Mouse (Mus musculus) liver, postnatal 0 days (tissue): ENCODE data around the gene Olfr716. TPM values are rescaled to one million over a fixed set of nuclear protein-coding genes. Genes with fewer than 3 reads are reported as not detected.
"Not testable (repeated sequence)": the region's sequence is repeated elsewhere in the genome, so short reads cannot be mapped to it uniquely, and the experiment has no call there.

Experiments used
- ATAC-seq: fragments of 200-750 bp; cut with Nextera tagmentation; 2 replicates; pipeline ENCODE4 v1.8.0; 2017; ENCODE audit warnings: mild to moderate bottlenecking, moderate library complexity
- DNase-seq: peaks from one replicate; pipeline ENCODE4 v3.0.0-alpha.2; 2016
- H3K27ac ChIP-seq: fragments of 300-500 bp; sonication (generic); 2 replicates; pipeline ENCODE4 v1.5.1; 2014; ENCODE audit warnings: antibody characterized with exemption, moderate library complexity, mild to moderate bottlenecking, low read depth
- H3K27me3 ChIP-seq: fragments of 300-500 bp; sonication (generic); 2 replicates; pipeline ENCODE4 v1.6.1; 2014; ENCODE audit warnings: low read length, control low read depth, mixed read lengths; ENCODE audit not compliant: insufficient read depth
- H3K36me3 ChIP-seq: fragments of 300-500 bp; sonication (generic); replicated peaks from 2 replicates; pipeline ENCODE4 v1.6.1; 2014; ENCODE audit warnings: mild to moderate bottlenecking, control low read depth, low read length, moderate library complexity, mixed read lengths; ENCODE audit not compliant: insufficient read depth
- H3K4me1 ChIP-seq: fragments of 300-500 bp; sonication (generic); 2 replicates; pipeline ENCODE4 v1.6.1; 2014; ENCODE audit warnings: antibody characterized with exemption, mild to moderate bottlenecking, control low read depth; ENCODE audit not compliant: insufficient read depth
- H3K4me2 ChIP-seq: fragments of 300-500 bp; sonication (generic); 2 replicates; pipeline ENCODE4 v1.6.1; 2014; ENCODE audit warnings: low read depth, mild to moderate bottlenecking, low read length, moderate library complexity, mixed read lengths
- H3K4me3 ChIP-seq: fragments of 300-500 bp; sonication (generic); 2 replicates; pipeline ENCODE4 v1.5.1; 2014; ENCODE audit warnings: low read depth, low read length
- H3K9ac ChIP-seq: fragments of 300-500 bp; sonication (generic); replicated peaks from 2 replicates; pipeline ENCODE4 v1.6.1; 2014; ENCODE audit warnings: mild to moderate bottlenecking, moderate library complexity
- H3K9me3 ChIP-seq: fragments of 300-500 bp; sonication (generic); 2 replicates; pipeline ENCODE4 v1.6.1; 2016; ENCODE audit warnings: mild to moderate bottlenecking, control low read depth, low read length, mixed read lengths
- CTCF ChIP-seq: sonication (generic); IDR thresholded peaks from 2 replicates; pipeline ENCODE4 v1.5.1; 2016; ENCODE audit warnings: antibody characterized with exemption, low read depth
- EP300 ChIP-seq: IDR thresholded peaks from 2 replicates; pipeline ENCODE4 v1.6.1; 2016; ENCODE audit warnings: antibody characterized with exemption, low read depth, mild to moderate bottlenecking
- WGBS: fragments of 180-500 bp; shearing (Covaris S2); extraction: QIAGEN DNeasy Blood & Tissue Kit; methylation state at CpG from one replicate; pipeline ENCODE4 v1.1.7; 2014; ENCODE audit not compliant: insufficient replicate concordance; 5-methylcytosine and 5-hydroxymethylcytosine counted together
- polyA plus RNA-seq: library from polyadenylated mRNA; unstranded; fragments of >200 nt; fragmentation: Nextera tagmentation; extraction: Ambion mirVana; gene quantifications from 2 replicates; pipeline ENCODE4 v1.2.1, GENCODE M21; 2015

Gene Olfr716
- polyA plus RNA-seq = not detected in 2 replicates

- ATAC-seq, H3K9ac ChIP-seq, H3K36me3 ChIP-seq, H3K4me3 ChIP-seq, H3K9me3 ChIP-seq, DNase-seq, H3K4me1 ChIP-seq, H3K27me3 ChIP-seq, H3K4me2 ChIP-seq, H3K27ac ChIP-seq: not testable (repeated sequence)
- 54% methylated on average over 2 of the region's 2 CpGs for WGBS
Observed at GRCm38 (mm10) chr7:107138027-107138426, at the start of gene Olfr716. TSS of gene Olfr716 (plus strand) at chr7:107138327.

DNA sequence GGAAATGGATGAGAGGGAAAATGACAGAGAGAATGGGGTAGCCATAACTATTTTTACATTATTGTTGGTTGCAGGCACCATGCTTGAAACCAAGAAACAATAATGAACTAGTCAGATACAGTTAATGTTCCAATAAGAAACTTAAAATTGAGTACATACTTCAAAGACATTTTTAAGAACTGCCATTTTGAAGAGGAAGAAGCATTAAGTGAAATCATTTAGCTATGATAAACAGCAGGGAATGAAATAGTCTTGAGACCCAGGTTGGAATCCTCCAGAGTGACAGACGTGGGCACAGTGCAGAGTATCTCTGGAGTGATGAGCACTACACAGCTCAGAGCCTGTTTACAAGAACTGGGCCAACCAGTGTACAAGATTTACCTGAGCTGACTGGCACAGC is 45.2 kb upstream of the Olfr716 start, which contains the start of gene Olfr17:
Gene Olfr17 (plus strand): TSS at position 301 of the 400 bp plus-strand sequence.
- ATAC-seq = no peak
- WGBS = 28% methylated on average over 1 of the region's 1 CpGs
- Histone ChIP-seq H3K27ac (no peak within 1 kb of the TSS), H3K4me1 (no peaks in the 10 kb centered on the region), H3K9me3 (no peaks in the 10 kb centered on the region), H3K4me3 (no peak within 1 kb of the TSS), H3K36me3 (no peaks in the 10 kb centered on the region), H3K27me3 (no peaks in the 10 kb centered on the region), H3K9ac (no peak within 1 kb of the TSS), H3K4me2 (no peak within 1 kb of the TSS)
- TF ChIP-seq EP300 = no peak
- no peak for TF ChIP-seq CTCF
- DNase-seq = no peak

GRCm38 (mm10) chr7:107110269-107110668 is 27.9 kb upstream of the Olfr716 start, which contains the start of gene Olfr715b:
TSS of gene Olfr715b (minus strand) at chr7:107110369.
- H3K36me3 ChIP-seq, DNase-seq, H3K9me3 ChIP-seq, ATAC-seq, H3K4me3 ChIP-seq, H3K9ac ChIP-seq, H3K4me2 ChIP-seq, H3K27me3 ChIP-seq, H3K4me1 ChIP-seq, H3K27ac ChIP-seq: not testable (repeated sequence)
- WGBS = 67% methylated on average over 1 of the region's 2 CpGs

GRCm38 (mm10) chr7:107130983-107131382 is 7.1 kb upstream of the Olfr716 start, which contains the start of gene Olfr715:
TSS of gene Olfr715 (minus strand) at chr7:107131083.
- not testable (repeated sequence) for ATAC-seq

GRCm38 (mm10) chr7:107166690-107167089 is 28.6 kb downstream of the Olfr716 start, which contains the start of gene Nlrp14:
TSS of gene Nlrp14 (plus strand) at chr7:107166990.
- H3K9me3 ChIP-seq = no peaks in the 10 kb centered on the region
- DNase-seq = no peak
- WGBS = 77% methylated on average over 10 of the region's 10 CpGs
- H3K4me2 ChIP-seq = no peak within 1 kb of the TSS
- no peak within 1 kb of the TSS for H3K4me3 ChIP-seq
- H3K27me3 ChIP-seq = no peaks in the 10 kb centered on the region
- no peak within 1 kb of the TSS for H3K27ac ChIP-seq
- no peak for ATAC-seq
- no peaks in the 10 kb centered on the region for H3K4me1 ChIP-seq
- TF ChIP-seq EP300 = no peak
- no peak for TF ChIP-seq CTCF
- no peaks in the 10 kb centered on the region for H3K36me3 ChIP-seq
- no peak within 1 kb of the TSS for H3K9ac ChIP-seq

More at GRCm38 (mm10) chr7:107130983-107131382, 7.1 kb upstream of the Olfr716 start, which contains the start of gene Olfr715:
- DNase-seq, H3K27me3 ChIP-seq, H3K27ac ChIP-seq, H3K9me3 ChIP-seq, H3K9ac ChIP-seq, H3K4me2 ChIP-seq, H3K4me1 ChIP-seq, H3K36me3 ChIP-seq, H3K4me3 ChIP-seq: not testable (repeated sequence)
- WGBS = 41% methylated on average over 1 of the region's 3 CpGs

DNA sequence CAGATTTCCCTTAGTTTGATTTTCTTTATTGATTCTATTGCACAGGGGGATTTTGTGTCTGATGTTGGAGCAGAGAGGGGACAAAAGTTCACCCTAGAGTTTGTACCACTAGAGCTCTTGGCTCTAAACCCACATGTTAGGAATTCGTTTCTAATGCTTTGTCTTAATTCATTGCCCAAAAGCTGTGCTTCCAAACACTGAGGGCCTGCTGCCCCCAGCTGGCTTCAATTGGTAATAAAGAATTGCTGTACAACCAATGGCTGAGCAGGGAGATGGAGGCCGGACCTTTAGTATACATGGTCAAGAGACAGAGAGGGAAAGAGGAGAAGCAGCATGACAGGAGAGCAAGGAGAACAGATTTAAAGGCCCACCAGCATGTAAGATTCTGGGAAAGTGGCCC is 42.3 kb downstream of the Olfr716 start:
- Histone ChIP-seq H3K4me3 (no peak overlapping the region), H3K27me3 (no peaks in the 10 kb centered on the region), H3K9ac (no peak overlapping the region), H3K27ac (no peak overlapping the region), H3K4me2 (no peak overlapping the region), H3K4me1 (no peaks in the 10 kb centered on the region), H3K9me3 (no peaks in the 10 kb centered on the region), H3K36me3 (no peaks in the 10 kb centered on the region)
- DNase-seq (no peak), ATAC-seq (no peak)
- TF ChIP-seq CTCF (no peak), EP300 (no peak)
- WGBS = 56% methylated on average over 2 of the region's 2 CpGs

Other genes starting within 250 kb of the Olfr716 start
- gene Olfr707, start 237.1 kb upstream of the Olfr716 start, polyA plus RNA-seq = not detected in 2 replicates
- not detected in 2 replicates for gene Olfr1532-ps1, start 230.3 kb upstream of the Olfr716 start, polyA plus RNA-seq
- gene Olfr709-ps1, start 206.1 kb upstream of the Olfr716 start, polyA plus RNA-seq = not detected in 2 replicates
- not detected in 2 replicates for gene Olfr710, start 190.0 kb upstream of the Olfr716 start, polyA plus RNA-seq
- gene Olfr6, start 174.4 kb upstream of the Olfr716 start, polyA plus RNA-seq = not detected in 2 replicates
- gene Olfr711, start 162.9 kb upstream of the Olfr716 start, polyA plus RNA-seq = not detected in 2 replicates
- not detected in 2 replicates for gene Olfr2, start 132.3 kb upstream of the Olfr716 start, polyA plus RNA-seq
- not detected in 2 replicates for gene Olfr713, start 107.2 kb upstream of the Olfr716 start, polyA plus RNA-seq
- gene Olfr714, start 67.3 kb upstream of the Olfr716 start, polyA plus RNA-seq = not detected in 2 replicates
- gene Olfr17, start 45.1 kb upstream of the Olfr716 start, polyA plus RNA-seq = not detected in 2 replicates
- gene Olfr715b, start 28.0 kb upstream of the Olfr716 start, polyA plus RNA-seq = not detected in 2 replicates
- not detected in 2 replicates for gene Olfr715, start 7.2 kb upstream of the Olfr716 start, polyA plus RNA-seq
- not detected in 2 replicates for gene Nlrp14, start 28.7 kb downstream of the Olfr716 start, polyA plus RNA-seq
- not detected in 2 replicates for gene Rbmxl2, start 71.1 kb downstream of the Olfr716 start, polyA plus RNA-seq
- gene Syt9, start 232.4 kb downstream of the Olfr716 start, polyA plus RNA-seq = 0.13 and 0.23 TPM in 2 replicates